Mouse (Mus musculus) stomach, embryonic 16.5 days (tissue): Measurements from ENCODE around the gene Ikbip. TPM values are rescaled to one million over a fixed set of nuclear protein-coding genes. Genes with fewer than 3 reads are reported as not detected.

ENCODE experiments used
- ATAC-seq: fragments of 200-750 bp; cut with Nextera tagmentation; 2 replicates; pipeline ENCODE4 v1.8.0; 2017; ENCODE audit warnings: moderate number of reproducible peaks, moderate TSS enrichment; ENCODE audit not compliant: insufficient read depth, low FRiP score
- H3K27ac ChIP-seq: fragments of 300-500 bp; sonication (generic); 2 replicates; pipeline ENCODE4 v1.5.1; 2014; ENCODE audit warnings: low read length
- H3K27me3 ChIP-seq: fragments of 300-500 bp; sonication (generic); 2 replicates; pipeline ENCODE4 v1.6.1; 2014; ENCODE audit warnings: low read length, control low read depth, mixed read lengths; ENCODE audit not compliant: control insufficient read depth, insufficient read depth
- H3K36me3 ChIP-seq: fragments of 300-500 bp; sonication (generic); 2 replicates; pipeline ENCODE4 v1.6.1; 2014; ENCODE audit warnings: low read length; ENCODE audit not compliant: control insufficient read depth, insufficient read depth
- H3K4me1 ChIP-seq: fragments of 300-500 bp; sonication (generic); 2 replicates; pipeline ENCODE4 v1.6.1; 2014; ENCODE audit warnings: low read length, control low read depth, mixed read lengths; ENCODE audit not compliant: control insufficient read depth, insufficient read depth
- H3K4me2 ChIP-seq: fragments of 300-500 bp; sonication (generic); 2 replicates; pipeline ENCODE4 v1.6.1; 2014; ENCODE audit warnings: low read depth, low read length, mixed read lengths
- H3K4me3 ChIP-seq: fragments of 300-500 bp; sonication (generic); replicated peaks from 2 replicates; pipeline ENCODE4 v1.5.1; 2014; ENCODE audit warnings: mild to moderate bottlenecking, low read length
- H3K9ac ChIP-seq: fragments of 300-500 bp; sonication (generic); 2 replicates; pipeline ENCODE4 v1.6.1; 2014; ENCODE audit warnings: low read length
- H3K9me3 ChIP-seq: fragments of 300-500 bp; sonication (generic); replicated peaks from 2 replicates; pipeline ENCODE4 v1.6.1; 2016; ENCODE audit warnings: low read length, control low read depth; ENCODE audit not compliant: control insufficient read depth
- WGBS: fragments of 180-500 bp; shearing (Covaris S2); extraction: QIAGEN DNeasy Blood & Tissue Kit; methylation state at CpG from one replicate; pipeline ENCODE4 v1.1.7; 2014; 5-methylcytosine and 5-hydroxymethylcytosine counted together
- polyA plus RNA-seq: library from polyadenylated mRNA; unstranded; fragments of >200 nt; fragmentation: Nextera tagmentation; extraction: Ambion mirVana; gene quantifications from 2 replicates; pipeline ENCODE4 v1.2.1, GENCODE M21; 2015

The Ikbip gene
- polyA plus RNA-seq, 1 experiment from 2014 or later, result 41.8 TPM

GRCm38 (mm10) chr10:91142654-91143191 lies 60.0 kb downstream of the Ikbip start:
- Histone ChIP-seq H3K27ac (no peak overlapping the region), H3K4me1 (no peaks in the 10 kb centered on the region), H3K36me3 (peaks cover 17% of the 10 kb centered on the region; the same call in 1 of the 2 replicates), H3K27me3 (no peaks in the 10 kb centered on the region), H3K9ac (no peak overlapping the region), H3K4me3 (no peak overlapping the region), H3K9me3 (no peaks in the 10 kb centered on the region), H3K4me2 (no peak overlapping the region)
- 65% methylated on average over 10 of the region's 10 CpGs for WGBS
- no peak for ATAC-seq

- H3K9ac ChIP-seq, result no peak overlapping the region
- H3K36me3 ChIP-seq, result peaks cover 19% of the 10 kb centered on the region; the same call in 1 of the 2 replicates
- no peak overlapping the region for H3K27ac ChIP-seq
- H3K4me1 ChIP-seq, result no peaks in the 10 kb centered on the region
- H3K9me3 ChIP-seq, result no peaks in the 10 kb centered on the region
- ATAC-seq, result no peak
- 68% methylated on average over 18 of the region's 18 CpGs for WGBS
- H3K27me3 ChIP-seq, result no peaks in the 10 kb centered on the region
- H3K4me3 ChIP-seq, result no peak overlapping the region
- no peak overlapping the region for H3K4me2 ChIP-seq
These were observed 60.8 kb downstream of the Ikbip start for GRCm38 (mm10) chr10:91143313-91144230.

- no peaks in the 10 kb centered on the region for H3K4me1 ChIP-seq
- H3K36me3 ChIP-seq, result peaks cover 28% of the 10 kb centered on the region
- no peaks in the 10 kb centered on the region for H3K27me3 ChIP-seq
- H3K4me3 ChIP-seq, result no peak overlapping the region
- H3K4me2 ChIP-seq, result no peak overlapping the region
- H3K27ac ChIP-seq, result no peak overlapping the region
- WGBS, result 96% methylated on average over 7 of the region's 7 CpGs
- H3K9me3 ChIP-seq, result no peaks in the 10 kb centered on the region
- no peak for ATAC-seq
- no peak overlapping the region for H3K9ac ChIP-seq
These were observed 62.7 kb downstream of the Ikbip start for GRCm38 (mm10) chr10:91145413-91145812.

Other genes with a start within 250 kb of the Ikbip start
- 13.4 and 15.1 TPM in 2 replicates for gene Apaf1, start 170 bp upstream of the Ikbip start, polyA plus RNA-seq
- 483 and 485 TPM in 2 replicates for gene Slc25a3, start 41.1 kb downstream of the Ikbip start, polyA plus RNA-seq
- 109 and 132 TPM in 2 replicates for gene Tmpo, start 98.4 kb downstream of the Ikbip start, polyA plus RNA-seq